ENCODE assay signal across 29 mouse cellular contexts in the genomic region with DNA sequence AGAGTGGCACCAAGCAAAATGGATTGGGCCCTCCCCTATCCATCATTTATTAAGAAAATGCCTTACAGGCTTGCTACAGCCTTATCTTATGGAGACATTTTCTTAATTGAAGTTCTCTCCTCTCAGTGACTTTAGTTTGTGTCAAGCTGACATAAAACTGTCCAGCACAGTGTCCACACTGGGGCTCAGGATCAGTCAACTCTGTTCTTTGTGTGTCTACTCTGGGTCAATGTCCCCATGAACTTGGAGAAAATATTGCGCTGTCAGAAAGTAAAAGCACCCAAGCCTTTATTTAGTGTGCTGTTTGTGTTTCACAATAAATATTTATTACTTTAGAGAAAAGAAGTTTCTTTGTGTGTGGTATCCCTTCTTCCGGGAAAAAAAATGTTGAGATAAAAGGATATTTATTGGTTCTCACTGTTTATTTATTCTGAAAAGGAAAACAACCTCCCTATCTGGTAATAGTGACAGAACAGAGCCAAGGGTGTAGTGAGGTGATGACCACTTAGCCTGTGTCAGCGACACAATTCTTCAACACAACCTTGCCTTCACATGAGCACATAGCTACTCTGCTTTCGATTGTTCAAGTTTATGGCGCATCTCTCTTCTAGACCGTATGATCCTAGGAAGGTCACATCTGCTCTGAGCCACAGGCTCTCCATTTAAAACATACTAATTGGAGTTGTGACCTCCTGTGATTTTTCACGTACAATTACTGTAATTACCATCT.
DNase-seq lines count a peak whose midpoint lies in the region; ATAC-seq and TF ChIP-seq lines count a peak whose summit lies in the region.
"Had no signal": no experiment of that assay in that cellular context is flagged by ENCODE, and none has a peak within 500 bp of the region (broad histone marks: within the 10 kb centered on the region; RNA-seq: fewer than 3 reads in every experiment).

No protein-coding gene starts in this region.

- peak; percentile 33 for DNase-seq in kidney, adult 2 months
- no peak for DNase-seq in kidney, adult 11 months
- DNase-seq in kidney, adult 18-20 months, result no peak
- peak; percentile 85 for DNase-seq in kidney, postnatal 0 days (ENCODE audit: low spot score)
- DNase-seq in kidney, adult 8-10 months, result no peak
- DNase-seq in kidney, postnatal 36 days, result peak; percentile 3 to 28
- no peak for DNase-seq in right cerebral cortex, postnatal 10 days (ENCODE audit: low spot score in 2 of 2)
- DNase-seq: adrenal gland, adult 8-10 months; adrenal gland, postnatal 25 days; B cell, adult 2 months; cerebellum, adult 11 months; cerebellum, adult 18-20 months; cerebellum, adult 8-10 months; cerebellum, adult 9-11 months; cerebellum, postnatal 14 days; cerebellum, postnatal 36 days; embryo, embryonic 11 days had no signal

- TF ChIP-seq CTCF in kidney, adult 2 months (conservative IDR thresholded peaks at IDR 0.05; ENCODE audit: insufficient read depth, insufficient read length, low read depth, low read length), result no peak
- TF ChIP-seq CTCF in kidney, postnatal 0 days (IDR thresholded peaks at IDR 0.05; ENCODE audit: low read depth), result no peak

- ATAC-seq in kidney, embryonic 15.5 days (replicated peaks; ENCODE audit: low FRiP score), result peak; percentile 82
- peak; percentile 72 for ATAC-seq in kidney, postnatal 0 days (replicated peaks; ENCODE audit: low FRiP score, low read depth)
- ATAC-seq: activated CD4-positive, CD25-positive, alpha-beta regulatory T cell, adult 4 months; CD4-positive, CD25-positive, alpha-beta regulatory T cell, adult 4 months; forebrain, embryonic 14.5 days; Patski had no signal

- TF ChIP-seq POLR2A in kidney, adult 2 months (IDR thresholded peaks at IDR 0.05; ENCODE audit: low read depth, low read length), result no peak

- H3K4me1 ChIP-seq in kidney, adult 2 months (ENCODE audit: control insufficient read depth, insufficient read depth, low read length), result no peaks in the 10 kb centered on the region
- H3K4me1 ChIP-seq in kidney, embryonic 15.5 days, result no peaks in the 10 kb centered on the region
- no peaks in the 10 kb centered on the region for H3K4me1 ChIP-seq in kidney, postnatal 0 days (replicated peaks; ENCODE audit: insufficient read depth, low read length)
- H3K4me1 ChIP-seq: embryonic facial prominence, embryonic 13.5 days; embryonic facial prominence, embryonic 15.5 days; forebrain, embryonic 10.5 days; forebrain, embryonic 12.5 days had no signal

- H3K9me3 ChIP-seq in kidney, embryonic 15.5 days (replicated peaks), result no peaks in the 10 kb centered on the region
- H3K9me3 ChIP-seq in kidney, postnatal 0 days (replicated peaks; ENCODE audit: low read length), result no peaks in the 10 kb centered on the region
- H3K9me3 ChIP-seq: embryonic facial prominence, embryonic 13.5 days; embryonic facial prominence, embryonic 15.5 days; forebrain, embryonic 10.5 days; forebrain, embryonic 12.5 days; G1E had no signal

- no peaks in the 10 kb centered on the region for H3K27me3 ChIP-seq in kidney, adult 2 months (replicated peaks; ENCODE audit: control insufficient read depth, insufficient read depth, low read length)
- no peaks in the 10 kb centered on the region for H3K27me3 ChIP-seq in kidney, embryonic 15.5 days
- no peaks in the 10 kb centered on the region for H3K27me3 ChIP-seq in kidney, postnatal 0 days (ENCODE audit: insufficient read depth, low read length)
- H3K27me3 ChIP-seq: CH12.LX; embryonic facial prominence, embryonic 13.5 days; embryonic facial prominence, embryonic 15.5 days; forebrain, embryonic 12.5 days; Patski had no signal

- WGBS in kidney, adult 2 months, result 60% methylated on average over 7 of the region's 7 CpGs
- WGBS in kidney, embryonic 15.5 days, result 54% methylated on average over 7 of the region's 7 CpGs
- 48% methylated on average over 7 of the region's 7 CpGs for WGBS in kidney, postnatal 0 days

- H3K4me2 ChIP-seq in kidney, embryonic 15.5 days, result no peak overlapping the region
- no peak overlapping the region for H3K4me2 ChIP-seq in kidney, postnatal 0 days (ENCODE audit: low read length)
- H3K4me2 ChIP-seq: embryonic facial prominence, embryonic 13.5 days; embryonic facial prominence, embryonic 15.5 days; forebrain, embryonic 12.5 days had no signal

- H3K9ac ChIP-seq in kidney, embryonic 15.5 days, result no peak overlapping the region
- H3K9ac ChIP-seq in kidney, postnatal 0 days (ENCODE audit: low read depth, low read length), result no peak overlapping the region
- H3K9ac ChIP-seq: embryonic facial prominence, embryonic 13.5 days; embryonic facial prominence, embryonic 15.5 days; forebrain, embryonic 12.5 days had no signal

- H3K4me3 ChIP-seq in kidney, adult 2 months (ENCODE audit: insufficient read depth, low read depth, low read length), result no peak overlapping the region
- no peak overlapping the region for H3K4me3 ChIP-seq in kidney, embryonic 15.5 days (replicated peaks)
- H3K4me3 ChIP-seq in kidney, postnatal 0 days (replicated peaks; ENCODE audit: low read depth, low read length), result no peak overlapping the region
- H3K4me3 ChIP-seq: embryonic facial prominence, embryonic 13.5 days; embryonic facial prominence, embryonic 15.5 days; erythroblast, embryonic 14.5 days; forebrain, embryonic 10.5 days; forebrain, embryonic 12.5 days had no signal

- no peaks in the 10 kb centered on the region for H3K36me3 ChIP-seq in kidney, adult 2 months (ENCODE audit: control insufficient read depth, insufficient read depth, low read length)
- no peaks in the 10 kb centered on the region for H3K36me3 ChIP-seq in kidney, embryonic 15.5 days
- H3K36me3 ChIP-seq in kidney, postnatal 0 days (ENCODE audit: insufficient read depth, low read length), result no peaks in the 10 kb centered on the region
- H3K36me3 ChIP-seq: embryonic facial prominence, embryonic 13.5 days; embryonic facial prominence, embryonic 15.5 days; forebrain, embryonic 10.5 days; forebrain, embryonic 12.5 days; G1E had no signal

- no peak overlapping the region for H3K27ac ChIP-seq in kidney, adult 2 months (ENCODE audit: insufficient read depth, low read depth, low read length)
- no peak overlapping the region for H3K27ac ChIP-seq in kidney, embryonic 15.5 days
- no peak overlapping the region for H3K27ac ChIP-seq in kidney, postnatal 0 days
- H3K27ac ChIP-seq: embryonic facial prominence, embryonic 13.5 days; embryonic facial prominence, embryonic 15.5 days; forebrain, embryonic 10.5 days; forebrain, embryonic 12.5 days had no signal

Comparison
In these comparisons a context has a peak if more than half of its experiments do, and no peak if none do; other contexts are left out.
1. DNase-seq: peak in kidney, adult 2 months (single experiment), kidney, postnatal 0 days (single experiment) and kidney, postnatal 36 days (2 of 2); none in kidney, adult 11 months (single experiment), kidney, adult 18-20 months (single experiment), kidney, adult 8-10 months (0 of 2) and right cerebral cortex, postnatal 10 days (0 of 2).